28 mouse cellular contexts compared by ENCODE assay signal in genomic region chr1:87936075-87936474, GRCm38 (mm10).
DNase-seq lines count a peak whose midpoint lies in the region; ATAC-seq and TF ChIP-seq lines count a peak whose summit lies in the region.
"Had no signal": no experiment of that assay in that cellular context is flagged by ENCODE, and none has a peak within 500 bp of the region (broad histone marks: within the 10 kb centered on the region; RNA-seq: fewer than 3 reads in every experiment).

No protein-coding gene starts in this region.

- H3K9me3 ChIP-seq in liver, embryonic 13.5 days (replicated peaks): no peaks in the 10 kb centered on the region
- H3K9me3 ChIP-seq in liver, postnatal 0 days (ENCODE audit: low read length): no peaks in the 10 kb centered on the region
- H3K9me3 ChIP-seq in lung, postnatal 0 days (ENCODE audit: low read length): no peaks in the 10 kb centered on the region
- H3K9me3 ChIP-seq: embryonic facial prominence, embryonic 10.5 days; embryonic facial prominence, embryonic 15.5 days; forebrain, embryonic 13.5 days; heart, embryonic 12.5 days; hindbrain, embryonic 13.5 days; limb, embryonic 12.5 days; liver, embryonic 15.5 days; lung, embryonic 15.5 days had no signal

- no peak for TF ChIP-seq EP300 in liver, postnatal 0 days (IDR thresholded peaks at IDR 0.05; ENCODE audit: low read depth)
- no peak for TF ChIP-seq EP300 in lung, postnatal 0 days (IDR thresholded peaks at IDR 0.05)

- WGBS in liver, embryonic 13.5 days (ENCODE audit: insufficient replicate concordance): 84% methylated on average over 7 of the region's 7 CpGs
- WGBS in liver, postnatal 0 days (ENCODE audit: insufficient replicate concordance): 86% methylated on average over 7 of the region's 7 CpGs
- WGBS in lung, postnatal 0 days: 84% methylated on average over 7 of the region's 7 CpGs

- H3K4me2 ChIP-seq in liver, embryonic 13.5 days: no peak overlapping the region
- H3K4me2 ChIP-seq in liver, postnatal 0 days (ENCODE audit: low read depth, low read length): no peak overlapping the region
- H3K4me2 ChIP-seq in lung, postnatal 0 days (replicated peaks; ENCODE audit: low read depth, low read length): no peak overlapping the region
- H3K4me2 ChIP-seq: embryonic facial prominence, embryonic 15.5 days; forebrain, embryonic 13.5 days; heart, embryonic 12.5 days; hindbrain, embryonic 13.5 days; limb, embryonic 12.5 days; liver, embryonic 15.5 days; lung, embryonic 15.5 days; midbrain, embryonic 11.5 days had no signal

- no peak for TF ChIP-seq CTCF in liver, postnatal 0 days (IDR thresholded peaks at IDR 0.05; ENCODE audit: low read depth)
- TF ChIP-seq CTCF in lung, postnatal 0 days (IDR thresholded peaks at IDR 0.05): no peak

- 0 out of 2 replicates have a peak overlapping the region, but pooled peaks have one; percentile 14 for H3K27ac ChIP-seq in liver, embryonic 13.5 days
- no peak overlapping the region for H3K27ac ChIP-seq in liver, postnatal 0 days (ENCODE audit: low read depth)
- no peak overlapping the region for H3K27ac ChIP-seq in lung, postnatal 0 days (ENCODE audit: low read length)
- H3K27ac ChIP-seq: embryonic facial prominence, embryonic 10.5 days; embryonic facial prominence, embryonic 15.5 days; forebrain, embryonic 13.5 days; heart, adult 2 months; hindbrain, embryonic 13.5 days; limb, embryonic 12.5 days; liver, embryonic 15.5 days; lung, embryonic 15.5 days had no signal

- H3K36me3 ChIP-seq in liver, embryonic 13.5 days: peaks cover 65% of the 10 kb centered on the region
- peaks cover 80% of the 10 kb centered on the region for H3K36me3 ChIP-seq in liver, postnatal 0 days (replicated peaks; ENCODE audit: insufficient read depth, low read length)
- peaks cover 37% of the 10 kb centered on the region for H3K36me3 ChIP-seq in lung, postnatal 0 days (ENCODE audit: insufficient read depth, low read length)

- DNase-seq in layer of hippocampus, adult 9-11 months: peak; percentile 46
- no peak for DNase-seq in layer of hippocampus, postnatal 14 days (ENCODE audit: low spot score in 2 of 2)
- no peak for DNase-seq in liver, embryonic 13.5 days
- no peak for DNase-seq in liver, postnatal 0 days
- peak; percentile 22 for DNase-seq in thymus, postnatal 0 days (ENCODE audit: low spot score)
- DNase-seq in thymus, postnatal 10 days (ENCODE audit: low spot score in 2 of 2): no peak
- no peak for DNase-seq in lung, postnatal 0 days (ENCODE audit: low spot score)
- DNase-seq: adrenal gland, postnatal 25 days; B cell, adult 2 months; cerebellum, adult 8-10 months; heart, adult 2 months; heart, postnatal 4 days; kidney, adult 8-10 months; kidney, postnatal 10 days; lung, postnatal 36 days; spleen, adult 18-20 months; thymus, adult 18-20 months; thymus, postnatal 4 days had no signal

- no peak overlapping the region for H3K9ac ChIP-seq in liver, embryonic 13.5 days
- H3K9ac ChIP-seq in liver, postnatal 0 days (replicated peaks): no peak overlapping the region
- no peak overlapping the region for H3K9ac ChIP-seq in lung, postnatal 0 days (replicated peaks; ENCODE audit: low read depth)
- H3K9ac ChIP-seq: embryonic facial prominence, embryonic 15.5 days; forebrain, embryonic 13.5 days; heart, embryonic 12.5 days; hindbrain, embryonic 13.5 days; limb, embryonic 12.5 days; liver, embryonic 15.5 days; lung, embryonic 15.5 days had no signal

- H3K4me3 ChIP-seq in liver, embryonic 13.5 days (replicated peaks): no peak overlapping the region
- H3K4me3 ChIP-seq in liver, postnatal 0 days (ENCODE audit: low read depth, low read length): no peak overlapping the region
- H3K4me3 ChIP-seq in lung, postnatal 0 days (ENCODE audit: low read depth, low read length): no peak overlapping the region
- H3K4me3 ChIP-seq: embryonic facial prominence, embryonic 10.5 days; embryonic facial prominence, embryonic 15.5 days; forebrain, embryonic 13.5 days; heart, adult 2 months; heart, embryonic 12.5 days; hindbrain, embryonic 13.5 days; limb, embryonic 12.5 days; liver, embryonic 15.5 days; lung, embryonic 15.5 days had no signal

- H3K4me1 ChIP-seq in liver, embryonic 13.5 days (replicated peaks): 0 out of 2 replicates have a peak, but pooled peaks cover 5% of the 10 kb centered on the region
- no peaks in the 10 kb centered on the region for H3K4me1 ChIP-seq in liver, postnatal 0 days (ENCODE audit: insufficient read depth)
- H3K4me1 ChIP-seq in lung, postnatal 0 days (ENCODE audit: insufficient read depth, low read depth, low read length): no peaks in the 10 kb centered on the region
- H3K4me1 ChIP-seq: embryonic facial prominence, embryonic 10.5 days; embryonic facial prominence, embryonic 15.5 days; forebrain, embryonic 13.5 days; heart, embryonic 12.5 days; hindbrain, embryonic 13.5 days; limb, embryonic 12.5 days; lung, embryonic 15.5 days had no signal

- H3K27me3 ChIP-seq in liver, embryonic 13.5 days: no peaks in the 10 kb centered on the region
- H3K27me3 ChIP-seq in liver, postnatal 0 days (ENCODE audit: insufficient read depth, low read length): no peaks in the 10 kb centered on the region
- H3K27me3 ChIP-seq in lung, postnatal 0 days (replicated peaks; ENCODE audit: insufficient read depth, low read length): no peaks in the 10 kb centered on the region
- H3K27me3 ChIP-seq: embryonic facial prominence, embryonic 15.5 days; forebrain, embryonic 13.5 days; heart, embryonic 12.5 days; hindbrain, embryonic 13.5 days; limb, embryonic 12.5 days; liver, embryonic 15.5 days; lung, embryonic 15.5 days had no signal

- ATAC-seq in liver, embryonic 13.5 days (ENCODE audit: low read depth): no peak
- ATAC-seq in liver, postnatal 0 days: no peak
- no peak for ATAC-seq in lung, postnatal 0 days
- ATAC-seq: midbrain, embryonic 16.5 days had no signal

Comparison
In these comparisons a context has a peak if more than half of its experiments do, and no peak if none do; other contexts are left out.
1. DNase-seq: peak in layer of hippocampus, adult 9-11 months (single experiment) and thymus, postnatal 0 days (single experiment); none in layer of hippocampus, postnatal 14 days (0 of 2), liver, embryonic 13.5 days (single experiment), liver, postnatal 0 days (single experiment), thymus, postnatal 10 days (0 of 2) and lung, postnatal 0 days (single experiment).